Mouse (Mus musculus) liver, embryonic 14.5 days (tissue): Measurements from ENCODE around the gene Car6. TPM values are rescaled to one million over a fixed set of nuclear protein-coding genes. Genes with fewer than 3 reads are reported as not detected.

Experiments
- ATAC-seq: fragments of 200-750 bp; cut with Nextera tagmentation; 2 replicates; pipeline ENCODE4 v1.8.0; 2017; ENCODE audit warnings: moderate number of reproducible peaks, mild to moderate bottlenecking, moderate library complexity; ENCODE audit not compliant: insufficient read depth
- DNase-seq, 3 experiments: peaks; one replicate each; pipeline ENCODE4 v3.0.0-alpha.2; 2012 to 2013; ENCODE audit warnings: low read depth in 3 of 3, low spot score in 3 of 3
- H3K27ac ChIP-seq: fragments of 300-500 bp; sonication (generic); 2 replicates; pipeline ENCODE4 v1.5.1; 2014; ENCODE audit warnings: moderate library complexity, mild to moderate bottlenecking, control low read depth, inconsistent platforms
- H3K27me3 ChIP-seq: fragments of 300-500 bp; sonication (generic); 2 replicates; pipeline ENCODE4 v1.6.1; 2014; ENCODE audit warnings: mild to moderate bottlenecking, low read length, moderate library complexity; ENCODE audit not compliant: control insufficient read depth, insufficient read depth
- H3K36me3 ChIP-seq: fragments of 300-500 bp; sonication (generic); replicated peaks from 2 replicates; pipeline ENCODE4 v1.6.1; 2014; ENCODE audit warnings: low read depth; ENCODE audit not compliant: control insufficient read depth, insufficient read depth
- H3K4me1 ChIP-seq, 2 experiments: fragments of 200-500 bp in 1 of 2; fragments of 300-500 bp in 1 of 2; sonication (generic) in 1 of 2; replicated peaks; 2 replicates each; pipeline ENCODE4 v1.6.1; 2012 to 2014; ENCODE audit warnings: antibody characterized with exemption in 1 of 2, inconsistent platforms in 1 of 2, low read length in 1 of 2; ENCODE audit not compliant: control insufficient read depth in 2 of 2, insufficient read depth in 2 of 2
- H3K4me2 ChIP-seq: fragments of 300-500 bp; sonication (generic); 2 replicates; pipeline ENCODE4 v1.6.1; 2014; ENCODE audit warnings: low read depth, mild to moderate bottlenecking, control low read depth, moderate library complexity
- H3K4me3 ChIP-seq, 2 experiments: fragments of 200-500 bp in 1 of 2; fragments of 300-500 bp in 1 of 2; sonication (generic) in 1 of 2; 2 replicates each; pipeline ENCODE4 v1.5.1; 2012 to 2014; ENCODE audit warnings: low read depth in 2 of 2, low read length in 2 of 2, mild to moderate bottlenecking in 2 of 2, control low read depth in 1 of 2, inconsistent platforms in 1 of 2, moderate library complexity in 1 of 2; ENCODE audit not compliant: insufficient read depth in 1 of 2
- H3K9ac ChIP-seq: fragments of 300-500 bp; sonication (generic); replicated peaks from 2 replicates; pipeline ENCODE4 v1.6.1; 2014; ENCODE audit warnings: mild to moderate bottlenecking, control low read depth, moderate library complexity
- H3K9me3 ChIP-seq: fragments of 300-500 bp; sonication (generic); 2 replicates; pipeline ENCODE4 v1.6.1; 2016; ENCODE audit warnings: low read length, mixed read lengths; ENCODE audit not compliant: control insufficient read depth
- CTCF ChIP-seq: IDR thresholded peaks from 2 replicates; pipeline ENCODE4 v1.5.1; 2016; ENCODE audit warnings: antibody characterized with exemption, low read depth, control low read depth
- EP300 ChIP-seq: IDR thresholded peaks from 2 replicates; pipeline ENCODE4 v1.6.1; 2016; ENCODE audit warnings: antibody characterized with exemption, low read depth
- WGBS: fragments of 180-500 bp; shearing (Covaris S2); extraction: QIAGEN DNeasy Blood & Tissue Kit; methylation state at CpG from one replicate; pipeline ENCODE4 v1.1.7; 2014; ENCODE audit not compliant: insufficient replicate concordance; 5-methylcytosine and 5-hydroxymethylcytosine counted together
- polyA plus RNA-seq, 2 experiments: library from polyadenylated mRNA; depleted of rRNA in 1 of 2; stranded (reverse) in 1 of 2; unstranded in 1 of 2; fragments of >200 nt; fragmentation: Nextera tagmentation in 1 of 2; extraction: Ambion mirVana in 1 of 2; gene quantifications; 2 replicates each; pipeline versions ENCODE4 v1.2.1 to v1.2.3; 2012 to 2014

Car6 gene
- polyA plus RNA-seq, 2 experiments: 0.02 to 0.09 TPM

GRCm38 (mm10) chr4:150221017-150221640, 20.0 kb upstream of the Car6 start:
- DNase-seq (no peak), ATAC-seq (peak; percentile 15)
- TF ChIP-seq EP300: no peak
- no peak for TF ChIP-seq CTCF
- no peaks in the 10 kb centered on the region for H3K9me3 ChIP-seq
- peaks cover 0 to 14% of the 10 kb centered on the region in 2 experiments; a peak in 3 of 4 replicates for H3K4me1 ChIP-seq
- H3K4me3 ChIP-seq: peak overlapping the region; percentile 18 to 21; a peak in 3 of 4 replicates
- no peaks in the 10 kb centered on the region for H3K36me3 ChIP-seq
- H3K27me3 ChIP-seq: no peaks in the 10 kb centered on the region
- peak overlapping the region; percentile 58 for H3K4me2 ChIP-seq
- WGBS: 40% methylated on average over 10 of the region's 10 CpGs
- peak overlapping the region; percentile 14 for H3K27ac ChIP-seq
- 0 out of 2 replicates have a peak overlapping the region, but pooled peaks have one; percentile 27 for H3K9ac ChIP-seq

GRCm38 (mm10) chr4:150220584-150220983, 19.5 kb upstream of the Car6 start:
- peak overlapping the region; percentile 18 to 21; a peak in 3 of 4 replicates for H3K4me3 ChIP-seq
- 21% methylated on average over 11 of the region's 11 CpGs for WGBS
- peak; percentile 77 for ATAC-seq

GRCm38 (mm10) chr4:150219501-150220292, 18.6 kb upstream of the Car6 start:
- no peak for ATAC-seq
- Histone ChIP-seq H3K27me3 (no peaks in the 10 kb centered on the region), H3K9ac (no peak overlapping the region), H3K27ac (no peak overlapping the region), H3K4me1 (peaks cover 0 to 14% of the 10 kb centered on the region in 2 experiments; a peak in 3 of 4 replicates), H3K9me3 (no peaks in the 10 kb centered on the region), H3K4me3 (no peak overlapping the region), H3K4me2 (no peak overlapping the region), H3K36me3 (no peaks in the 10 kb centered on the region)
- no peak for TF ChIP-seq EP300
- TF ChIP-seq CTCF: peak; percentile 62
- peak in 1 of 3 experiments; percentile 43 for DNase-seq
- 57% methylated on average over 9 of the region's 9 CpGs for WGBS

More at GRCm38 (mm10) chr4:150220584-150220983, 19.5 kb upstream of the Car6 start:
- Histone ChIP-seq H3K9me3 (no peaks in the 10 kb centered on the region), H3K36me3 (no peaks in the 10 kb centered on the region), H3K9ac (0 out of 2 replicates have a peak overlapping the region, but pooled peaks have one; percentile 27), H3K27ac (no peak overlapping the region), H3K4me1 (peaks cover 0 to 14% of the 10 kb centered on the region in 2 experiments; a peak in 3 of 4 replicates), H3K27me3 (no peaks in the 10 kb centered on the region), H3K4me2 (peak overlapping the region; percentile 58)
- TF ChIP-seq EP300: no peak
- no peak for TF ChIP-seq CTCF
- peak; percentile 46 to 51 (median 49) for DNase-seq

GRCm38 (mm10) chr4:150217935-150218334, 16.8 kb upstream of the Car6 start:
- Histone ChIP-seq H3K36me3 (no peaks in the 10 kb centered on the region), H3K9me3 (no peaks in the 10 kb centered on the region), H3K27me3 (no peaks in the 10 kb centered on the region), H3K27ac (no peak overlapping the region), H3K4me3 (no peak overlapping the region), H3K9ac (no peak overlapping the region), H3K4me1 (peaks cover 0 to 16% of the 10 kb centered on the region in 2 experiments; a peak in 3 of 4 replicates), H3K4me2 (no peak overlapping the region)
- DNase-seq (no peak), ATAC-seq (no peak)
- 67% methylated on average over 1 of the region's 1 CpGs for WGBS
- no peak for TF ChIP-seq EP300
- peak; percentile 41; the same call in 1 of the 2 replicates for TF ChIP-seq CTCF
